Mouse (Mus musculus) right cerebral cortex, postnatal 4 days (tissue): ENCODE results near the gene Rpl36.
"Not testable (repeated sequence)": the region's sequence is repeated elsewhere in the genome, so short reads cannot be mapped to it uniquely, and the experiment has no call there.

Experiments used
- DNase-seq: peaks from one replicate; pipeline ENCODE4 v3.0.0-alpha.2; 2022

Rpl36 gene

GRCm38 (mm10) chr17:56609452-56610171 is 3.6 kb upstream of the Rpl36 start, which contains the start of gene 2410015M20Rik:
TSS of gene 2410015M20Rik (minus strand) at chr17:56609771.
- peak; percentile 90 for DNase-seq

- DNase-seq = no peak
Measured at GRCm38 (mm10) chr17:56611323-56611722, 1.9 kb upstream of the Rpl36 start.

GRCm38 (mm10) chr17:56611861-56612564 is 1.2 kb upstream of the Rpl36 start:
- no peak for DNase-seq

- not testable (repeated sequence) for DNase-seq
Measured at GRCm38 (mm10) chr17:56612565-56612939, 664 bp upstream of the Rpl36 start.

- DNase-seq = not testable (repeated sequence)
Measured at GRCm38 (mm10) chr17:56613893-56614292, 677 bp downstream of the Rpl36 start.

GRCm38 (mm10) chr17:56614391-56615135 is 1.3 kb downstream of the Rpl36 start:
- DNase-seq = no peak

- DNase-seq = no peak
Measured at GRCm38 (mm10) chr17:56615136-56615784, 2.0 kb downstream of the Rpl36 start.

GRCm38 (mm10) chr17:56615792-56616191 is 2.6 kb downstream of the Rpl36 start:
- no peak for DNase-seq

GRCm38 (mm10) chr17:56616725-56617124 is 3.5 kb downstream of the Rpl36 start:
- DNase-seq = no peak

GRCm38 (mm10) chr17:56617628-56618027 is 4.4 kb downstream of the Rpl36 start:
- DNase-seq = no peak

- DNase-seq = no peak
Measured at GRCm38 (mm10) chr17:56625495-56625894, 12.3 kb downstream of the Rpl36 start.

- no peak for DNase-seq
Measured at GRCm38 (mm10) chr17:56626260-56626659, 13.0 kb downstream of the Rpl36 start.

GRCm38 (mm10) chr17:56626754-56627470 is 13.7 kb downstream of the Rpl36 start, which contains the start of gene Lonp1:
TSS of gene Lonp1 (minus strand) at chr17:56626887.
- DNase-seq = peak; percentile 95

- no peak for DNase-seq
Measured at GRCm38 (mm10) chr17:56627530-56628277, 14.5 kb downstream of the Rpl36 start, which contains the start of gene Catsperd. TSS of gene Catsperd (plus strand) at chr17:56628143.

- DNase-seq = not testable (repeated sequence)
Measured at GRCm38 (mm10) chr17:56629800-56630781, 16.9 kb downstream of the Rpl36 start.

GRCm38 (mm10) chr17:56631807-56632206 is 18.6 kb downstream of the Rpl36 start:
- DNase-seq = no peak

- no peak for DNase-seq
Measured at GRCm38 (mm10) chr17:56634023-56634422, 20.8 kb downstream of the Rpl36 start.

- DNase-seq = no peak
Measured at GRCm38 (mm10) chr17:56643237-56643636, 30.0 kb downstream of the Rpl36 start.

- no peak for DNase-seq
Measured at GRCm38 (mm10) chr17:56647546-56647945, 34.3 kb downstream of the Rpl36 start.

- no peak for DNase-seq
Measured at GRCm38 (mm10) chr17:56651801-56652200, 38.6 kb downstream of the Rpl36 start.
